Mouse (Mus musculus) right cerebral cortex, postnatal 36 days (tissue): Measurements from ENCODE around the gene Gpr132.
A peak's percentile ranks its signal among the peaks of the same experiment; 100 is the strongest.
"Not testable (repeated sequence)": the region's sequence is repeated elsewhere in the genome, so short reads cannot be mapped to it uniquely, and the experiment has no call there.

Experiments
- DNase-seq, 2 experiments: peaks; one replicate each; pipeline ENCODE4 v3.0.0; 2022; ENCODE audit warnings: low spot score in 2 of 2, mixed read lengths in 1 of 2

Gene Gpr132

GRCm38 (mm10) chr12:112820401-112820999 is 47.5 kb downstream of the Gpr132 start:
- DNase-seq: no peak

GRCm38 (mm10) chr12:112819057-112819662 is 48.9 kb downstream of the Gpr132 start:
- DNase-seq: no peak

GRCm38 (mm10) chr12:112816866-112817265 is 51.2 kb downstream of the Gpr132 start:
- not testable (repeated sequence) for DNase-seq

- DNase-seq: peak in 1 of 2 experiments; percentile 53
These were observed 51.7 kb downstream of the Gpr132 start for GRCm38 (mm10) chr12:112816294-112816693.

- no peak for DNase-seq
These were observed 53.2 kb downstream of the Gpr132 start for GRCm38 (mm10) chr12:112814682-112815470.

GRCm38 (mm10) chr12:112813370-112813769 is 54.7 kb downstream of the Gpr132 start:
- no peak for DNase-seq

GRCm38 (mm10) chr12:112810092-112810885 is 57.7 kb downstream of the Gpr132 start:
- DNase-seq: no peak

GRCm38 (mm10) chr12:112809641-112810040 is 58.4 kb downstream of the Gpr132 start:
- no peak for DNase-seq

- peak; percentile 93 to 95 for DNase-seq
These were observed 59.3 kb downstream of the Gpr132 start, which contains the start of gene Clba1 for GRCm38 (mm10) chr12:112808587-112809364. TSS of gene Clba1 (plus strand) at chr12:112808937.

GRCm38 (mm10) chr12:112808212-112808586 is 59.8 kb downstream of the Gpr132 start:
- DNase-seq: no peak

- no peak for DNase-seq
These were observed 60.2 kb downstream of the Gpr132 start for GRCm38 (mm10) chr12:112807796-112808195.

- DNase-seq: no peak
These were observed 62.0 kb downstream of the Gpr132 start for GRCm38 (mm10) chr12:112806044-112806443.

- no peak for DNase-seq
These were observed 64.0 kb downstream of the Gpr132 start for GRCm38 (mm10) chr12:112804046-112804445.

- DNase-seq: no peak
These were observed 65.1 kb downstream of the Gpr132 start for GRCm38 (mm10) chr12:112802917-112803316.

- DNase-seq: no peak
These were observed 65.9 kb downstream of the Gpr132 start, which contains the start of gene Ahnak2 for GRCm38 (mm10) chr12:112801864-112802846. TSS of gene Ahnak2 (minus strand) at chr12:112802657.
